Mouse (Mus musculus) MEL (cell line): ENCODE data around the gene Wdcp. TPM values are rescaled to one million over a fixed set of nuclear protein-coding genes. Genes with fewer than 3 reads are reported as not detected.

ENCODE experiments used
- DNase-seq: peaks from one replicate; pipeline ENCODE4 v3.0.0; 2011; ENCODE audit warnings: low read depth, low spot score
- H3K27ac ChIP-seq: 2 replicates; pipeline ENCODE4 v1.5.1; 2012; ENCODE audit warnings: low read depth, mild to moderate bottlenecking, control low read depth, low read length, moderate library complexity; ENCODE audit not compliant: control insufficient read depth
- H3K27me3 ChIP-seq, 2 experiments: fragments of 150-350 bp in 1 of 2; sonication (generic) in 1 of 2; 2 replicates each; pipeline ENCODE4 v1.6.1; 2012; ENCODE audit warnings: low read length in 2 of 2, mild to moderate bottlenecking in 2 of 2, improper control_type of control experiment in 1 of 2, moderate library complexity in 1 of 2; ENCODE audit not compliant: insufficient read depth in 2 of 2, control insufficient read depth in 1 of 2
- H3K36me3 ChIP-seq, 2 experiments: 2 replicates each; pipeline ENCODE4 v1.6.1; 2012 to 2014; ENCODE audit warnings: low read length in 2 of 2, improper control_type of control experiment in 1 of 2, inconsistent platforms in 1 of 2, mild to moderate bottlenecking in 1 of 2; ENCODE audit not compliant: insufficient read depth in 2 of 2, control insufficient read depth in 1 of 2
- H3K4me1 ChIP-seq, 2 experiments: fragments of 150-350 bp in 1 of 2; sonication (generic) in 1 of 2; 2 replicates each; pipeline ENCODE4 v1.6.1; 2012; ENCODE audit warnings: low read length in 2 of 2, improper control_type of control experiment in 1 of 2, mild to moderate bottlenecking in 1 of 2; ENCODE audit not compliant: insufficient read depth in 2 of 2, control insufficient read depth in 1 of 2
- H3K4me3 ChIP-seq, 2 experiments: fragments of 150-350 bp in 1 of 2; sonication (generic) in 1 of 2; 2 replicates each; pipeline ENCODE4 v1.5.1; 2012; ENCODE audit warnings: low read depth in 2 of 2, low read length in 2 of 2, mild to moderate bottlenecking in 2 of 2, moderate library complexity in 2 of 2, control low read depth in 1 of 2, improper control_type of control experiment in 1 of 2; ENCODE audit not compliant: control insufficient read depth in 1 of 2, insufficient read depth in 1 of 2
- H3K79me2 ChIP-seq: 2 replicates; pipeline ENCODE4 v1.6.1; 2012; ENCODE audit warnings: mild to moderate bottlenecking, low read length, moderate library complexity; ENCODE audit not compliant: control insufficient read depth, poor library complexity, insufficient read depth
- H3K9ac ChIP-seq: 2 replicates; pipeline ENCODE4 v1.6.1; 2012; ENCODE audit warnings: low read depth, mild to moderate bottlenecking, control low read depth, low read length, moderate library complexity; ENCODE audit not compliant: control insufficient read depth, poor library complexity, severe bottlenecking
- H3K9me3 ChIP-seq: fragments of 150-350 bp; sonication (generic); replicated peaks from 2 replicates; pipeline ENCODE4 v1.6.1; 2012; ENCODE audit warnings: mild to moderate bottlenecking, low read length, improper control_type of control experiment, moderate library complexity; ENCODE audit not compliant: insufficient read depth
- BHLHE40 ChIP-seq: IDR thresholded peaks from 2 replicates; pipeline ENCODE4 v1.6.1; 2012; ENCODE audit warnings: low read depth, mild to moderate bottlenecking, inconsistent platforms, low read length, improper control_type of control experiment, borderline replicate concordance
- CHD1 ChIP-seq: IDR thresholded peaks from 2 replicates; pipeline ENCODE4 v1.6.1; 2012; ENCODE audit warnings: low read depth, mild to moderate bottlenecking, inconsistent platforms, low read length, improper control_type of control experiment
- GABPA ChIP-seq: IDR thresholded peaks from 2 replicates; pipeline ENCODE4 v1.6.1; 2012; ENCODE audit warnings: low read depth, mild to moderate bottlenecking, inconsistent platforms, low read length, improper control_type of control experiment, moderate library complexity
- GATA1 ChIP-seq: IDR thresholded peaks from 2 replicates; pipeline ENCODE4 v1.6.1; 2011; ENCODE audit warnings: low read depth, low read length, improper control_type of control experiment
- JUND ChIP-seq: IDR thresholded peaks from 2 replicates; pipeline ENCODE4 v1.6.1; 2011; ENCODE audit warnings: low read depth, mild to moderate bottlenecking, improper control_type of control experiment, low read length
- KAT2A ChIP-seq: conservative IDR thresholded peaks from 2 replicates; pipeline ENCODE4 v1.6.1; 2012; ENCODE audit warnings: low read depth, low read length, improper control_type of control experiment, inconsistent platforms
- MAFK ChIP-seq: IDR thresholded peaks from 2 replicates; pipeline ENCODE4 v1.6.1; 2011; ENCODE audit warnings: low read depth, mild to moderate bottlenecking, low read length, improper control_type of control experiment, borderline replicate concordance
- MAX ChIP-seq: IDR thresholded peaks from 2 replicates; pipeline ENCODE4 v1.6.1; 2011; ENCODE audit warnings: low read length, improper control_type of control experiment
- MXI1 ChIP-seq: IDR thresholded peaks from 2 replicates; pipeline ENCODE4 v1.6.1; 2011; ENCODE audit warnings: mild to moderate bottlenecking, low read depth, low read length, improper control_type of control experiment
- MYB ChIP-seq: IDR thresholded peaks from 2 replicates; pipeline ENCODE4 v1.6.1; 2011; ENCODE audit warnings: mild to moderate bottlenecking, low read depth, low read length, improper control_type of control experiment
- MYC ChIP-seq: IDR thresholded peaks from 2 replicates; pipeline ENCODE4 v1.6.1; 2011; ENCODE audit warnings: low read depth, mild to moderate bottlenecking, low read length, improper control_type of control experiment, moderate library complexity
- NRF1 ChIP-seq: IDR thresholded peaks from 2 replicates; pipeline ENCODE4 v1.6.1; 2014; ENCODE audit warnings: low read depth, mild to moderate bottlenecking, inconsistent platforms, low read length, improper control_type of control experiment, moderate library complexity; ENCODE audit not compliant: poor library complexity, insufficient read depth, severe bottlenecking
- POLR2A ChIP-seq, 2 experiments: IDR thresholded peaks; 2 replicates each; pipeline ENCODE4 v1.6.1; 2011 to 2012; ENCODE audit warnings: low read length in 2 of 2, mild to moderate bottlenecking in 2 of 2, control low read depth in 1 of 2, improper control_type of control experiment in 1 of 2, low read depth in 1 of 2, moderate library complexity in 1 of 2; ENCODE audit not compliant: control insufficient read depth in 1 of 2, insufficient read depth in 1 of 2, poor library complexity in 1 of 2
- POLR2AphosphoS2 ChIP-seq: IDR thresholded peaks from 2 replicates; pipeline ENCODE4 v1.6.1; 2011; ENCODE audit warnings: low read length, improper control_type of control experiment
- RAD21 ChIP-seq: IDR thresholded peaks from 2 replicates; pipeline ENCODE4 v1.6.1; 2011; ENCODE audit warnings: mild to moderate bottlenecking, low read depth, low read length, improper control_type of control experiment
- SIN3A ChIP-seq: IDR thresholded peaks from 2 replicates; pipeline ENCODE4 v1.6.1; 2012; ENCODE audit warnings: low read length, improper control_type of control experiment, inconsistent platforms
- SMC3 ChIP-seq: IDR thresholded peaks from 2 replicates; pipeline ENCODE4 v1.6.1; 2011; ENCODE audit warnings: low read depth, low read length, improper control_type of control experiment
- TCF12 ChIP-seq: IDR thresholded peaks from 2 replicates; pipeline ENCODE4 v1.6.1; 2014; ENCODE audit warnings: low read depth, mild to moderate bottlenecking, inconsistent platforms, low read length, improper control_type of control experiment, moderate library complexity
- USF1 ChIP-seq: IDR thresholded peaks from 2 replicates; pipeline ENCODE4 v1.6.1; 2014; ENCODE audit warnings: low read depth, mild to moderate bottlenecking, inconsistent platforms, low read length, improper control_type of control experiment, moderate library complexity
- USF2 ChIP-seq, 2 experiments: IDR thresholded peaks; 2 replicates each; pipeline ENCODE4 v1.6.1; 2011 to 2012; ENCODE audit warnings: improper control_type of control experiment in 2 of 2, low read length in 2 of 2, borderline replicate concordance in 1 of 2, inconsistent platforms in 1 of 2, low read depth in 1 of 2, mild to moderate bottlenecking in 1 of 2; ENCODE audit not compliant: insufficient read depth in 1 of 2
- ZC3H11A ChIP-seq: IDR thresholded peaks from 2 replicates; pipeline ENCODE4 v1.6.1; 2012; ENCODE audit warnings: low read depth, mild to moderate bottlenecking, inconsistent platforms, low read length, improper control_type of control experiment
- ZMIZ1 ChIP-seq: IDR thresholded peaks from 2 replicates; pipeline ENCODE4 v1.6.1; 2012; ENCODE audit warnings: low read depth, mild to moderate bottlenecking, inconsistent platforms, low read length, improper control_type of control experiment, moderate library complexity
- ZNF384 ChIP-seq: IDR thresholded peaks from 2 replicates; pipeline ENCODE4 v1.6.1; 2012; ENCODE audit warnings: low read depth, mild to moderate bottlenecking, inconsistent platforms, low read length, improper control_type of control experiment
- polyA plus RNA-seq, 2 experiments: library from polyadenylated mRNA; stranded (reverse) in 1 of 2; unstranded in 1 of 2; fragments of >175 nt in 1 of 2; fragments of >200 nt in 1 of 2; gene quantifications; 2 replicates each; pipeline versions ENCODE4 v1.2.1 to v1.2.4; 2012; ENCODE audit warnings: low replicate concordance in 2 of 2, low read depth in 1 of 2; ENCODE audit not compliant: insufficient read length in 2 of 2, insufficient read depth in 1 of 2, missing spikeins in 1 of 2
- total RNA-seq: library from RNA; depleted of rRNA; stranded (reverse); fragments of 300-350 nt; gene quantifications from 2 replicates; pipeline ENCODE4 v1.2.3, GENCODE M21; 2012

The Wdcp gene
- total and polyA plus RNA-seq, 3 experiments = 12.6 to 16.5 TPM; not detected in 1

- TF ChIP-seq MYB = no peak
- TF ChIP-seq SMC3 = no peak
- TF ChIP-seq MXI1 = peak; percentile 56; the same call in 1 of the 2 replicates
- TF ChIP-seq JUND = no peak
- no peak for TF ChIP-seq KAT2A
- no peak for TF ChIP-seq MAFK
- no peak for TF ChIP-seq GABPA
- no peak for TF ChIP-seq TCF12
- no peak for TF ChIP-seq ZNF384
- no peak for TF ChIP-seq RAD21
- peak; percentile 42; the same call in 1 of the 2 replicates for TF ChIP-seq NRF1
- TF ChIP-seq, all 39 proteins: peak for 13
These were observed 1.7 kb upstream of the Wdcp start, which contains the start of gene Fkbp1b (continued) for GRCm38 (mm10) chr12:4841392-4841887.

GRCm38 (mm10) chr12:4842456-4842855 is 647 bp upstream of the Wdcp start:
- H3K9ac ChIP-seq = peak overlapping the region; percentile 37
- peaks cover 0 to 19% of the 10 kb centered on the region in 2 experiments; a peak in 2 of 4 replicates for H3K4me1 ChIP-seq

GRCm38 (mm10) chr12:4843741-4844140 is 638 bp downstream of the Wdcp start:
- H3K9me3 ChIP-seq = no peaks in the 10 kb centered on the region
- TF ChIP-seq MYC = peak; percentile 79; the same call in 1 of the 2 replicates
- peak; percentile 63 for TF ChIP-seq NRF1
- TF ChIP-seq MXI1 = peak; percentile 88
- TF ChIP-seq TCF12 = no peak
- TF ChIP-seq USF2 (IDR thresholded peaks at IDR 0.05; ENCODE audit: borderline replicate concordance in 1 of 2, insufficient read depth in 1 of 2, low read depth in 1 of 2, low read length in 2 of 2) = no peak
- TF ChIP-seq USF1 = no peak
- TF ChIP-seq MAX = peak; percentile 85
- TF ChIP-seq GATA1 = 0 out of 2 replicates have a peak, but pooled peaks have one; percentile 11
- 0 out of 4 replicates have a peak, but pooled peaks of 1 of the 2 experiments have one; percentile 0 for TF ChIP-seq POLR2A (IDR thresholded peaks at IDR 0.05; ENCODE audit: control insufficient read depth in 1 of 2, insufficient read depth in 1 of 2, low read depth in 1 of 2, low read length in 2 of 2, poor library complexity in 1 of 2)
- TF ChIP-seq BHLHE40 = peak; percentile 89
- TF ChIP-seq ZMIZ1 = no peak
- TF ChIP-seq SIN3A = peak; percentile 13; the same call in 1 of the 2 replicates
- H3K27ac ChIP-seq = peak overlapping the region; percentile 53
- no peaks in the 10 kb centered on the region for H3K27me3 ChIP-seq
- peaks cover 0 to 11% of the 10 kb centered on the region in 2 experiments; a peak in 2 of 4 replicates for H3K36me3 ChIP-seq
- H3K4me3 ChIP-seq = peak overlapping the region; percentile 77 to 80
- peak overlapping the region; percentile 67 for H3K9ac ChIP-seq
- H3K4me1 ChIP-seq = peaks cover 0 to 19% of the 10 kb centered on the region in 2 experiments; a peak in 2 of 4 replicates
- peaks cover 19% of the 10 kb centered on the region for H3K79me2 ChIP-seq
- DNase-seq = peak; percentile 82

More at GRCm38 (mm10) chr12:4842456-4842855, 647 bp upstream of the Wdcp start:
- no peak overlapping the region for H3K27ac ChIP-seq
- H3K4me3 ChIP-seq = peak overlapping the region in 1 of 2 experiments; percentile 14; a peak in 2 of 4 replicates
- peak; percentile 39 for DNase-seq
- peaks cover 0 to 11% of the 10 kb centered on the region in 2 experiments; a peak in 2 of 4 replicates for H3K36me3 ChIP-seq
- H3K79me2 ChIP-seq = peaks cover 19% of the 10 kb centered on the region
- no peaks in the 10 kb centered on the region for H3K9me3 ChIP-seq
- H3K27me3 ChIP-seq = no peaks in the 10 kb centered on the region
- TF ChIP-seq POLR2AphosphoS2 (no peak), RAD21 (no peak), POLR2A (IDR thresholded peaks at IDR 0.05; ENCODE audit: control insufficient read depth in 1 of 2, insufficient read depth in 1 of 2, low read depth in 1 of 2, low read length in 2 of 2, poor library complexity in 1 of 2) (no peak), JUND (no peak), CHD1 (no peak), ZC3H11A (no peak)
